Mouse (Mus musculus): ENCODE data around the gene Rbpjl. TPM values are rescaled to one million over a fixed set of nuclear protein-coding genes. Genes with fewer than 3 reads are reported as not detected.

Gene Rbpjl
- polyA plus RNA-seq (2015; fragmentation: Nextera tagmentation; extraction: Ambion mirVana) = 16.1 and 40.7 TPM in 2 replicates

DNA sequence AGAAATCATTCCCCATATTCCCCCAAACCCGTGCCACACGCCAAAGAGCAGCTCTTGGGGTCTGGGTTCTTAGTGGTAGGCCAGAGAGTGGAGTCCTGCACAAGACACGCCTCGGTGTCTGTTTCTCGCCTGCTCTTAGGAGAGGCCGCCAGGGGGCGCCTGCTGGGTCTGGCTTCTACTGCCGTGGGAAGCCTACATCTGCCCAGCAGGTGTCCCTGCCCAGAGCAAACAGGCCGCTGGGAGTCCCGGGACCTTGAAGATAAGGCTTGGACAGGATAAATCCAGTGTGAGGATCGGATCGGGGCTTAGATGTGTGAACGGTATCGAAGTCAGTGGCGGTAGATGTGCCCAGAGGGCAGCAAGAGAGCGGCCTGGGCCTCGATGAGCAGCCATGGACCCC is at the start of gene Rbpjl:
Gene Rbpjl (plus strand): TSS at position 236 of the 400 bp plus-strand sequence.
- Histone ChIP-seq H3K27me3 (replicated peaks) (peaks cover 61% of the 10 kb centered on the region), H3K4me2 (replicated peaks) (peak within 1 kb of the TSS; percentile 87), H3K27ac (no peak within 1 kb of the TSS), H3K36me3 (no peaks in the 10 kb centered on the region), H3K9ac (no peak within 1 kb of the TSS), H3K9me3 (no peaks in the 10 kb centered on the region), H3K4me1 (replicated peaks) (peaks cover 24% of the 10 kb centered on the region), H3K4me3 (replicated peaks) (peak within 1 kb of the TSS; percentile 42)
- WGBS = 4% methylated on average over 17 of the region's 17 CpGs
- peak; percentile 52 for ATAC-seq

DNA sequence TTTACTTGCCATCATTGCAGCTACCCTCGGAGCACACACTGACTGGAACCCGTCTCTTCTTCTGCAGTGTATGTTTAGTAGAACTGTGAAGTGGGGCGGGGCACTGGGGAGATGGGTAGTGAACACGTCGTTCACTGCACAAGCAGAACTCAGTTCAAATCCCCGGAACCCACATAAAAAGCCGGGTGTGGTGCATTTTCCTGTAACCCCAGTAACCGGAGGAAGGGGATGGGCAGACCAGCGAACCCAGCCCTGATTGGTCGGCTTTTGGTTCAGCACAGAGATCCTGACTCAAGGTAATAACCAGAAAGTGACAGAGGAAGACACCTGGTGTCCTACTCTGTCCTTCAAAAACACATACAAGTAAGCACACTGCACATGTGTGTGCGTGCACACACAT is 49.6 kb upstream of the Rbpjl start:
- ATAC-seq = no peak
- Histone ChIP-seq H3K4me3 (replicated peaks) (no peak overlapping the region), H3K36me3 (no peaks in the 10 kb centered on the region), H3K9me3 (no peaks in the 10 kb centered on the region), H3K27ac (no peak overlapping the region), H3K27me3 (replicated peaks) (no peaks in the 10 kb centered on the region; the same call in 1 of the 2 replicates), H3K4me2 (replicated peaks) (no peak overlapping the region), H3K4me1 (replicated peaks) (no peaks in the 10 kb centered on the region), H3K9ac (no peak overlapping the region)
- 87% methylated on average over 11 of the region's 11 CpGs for WGBS

DNA sequence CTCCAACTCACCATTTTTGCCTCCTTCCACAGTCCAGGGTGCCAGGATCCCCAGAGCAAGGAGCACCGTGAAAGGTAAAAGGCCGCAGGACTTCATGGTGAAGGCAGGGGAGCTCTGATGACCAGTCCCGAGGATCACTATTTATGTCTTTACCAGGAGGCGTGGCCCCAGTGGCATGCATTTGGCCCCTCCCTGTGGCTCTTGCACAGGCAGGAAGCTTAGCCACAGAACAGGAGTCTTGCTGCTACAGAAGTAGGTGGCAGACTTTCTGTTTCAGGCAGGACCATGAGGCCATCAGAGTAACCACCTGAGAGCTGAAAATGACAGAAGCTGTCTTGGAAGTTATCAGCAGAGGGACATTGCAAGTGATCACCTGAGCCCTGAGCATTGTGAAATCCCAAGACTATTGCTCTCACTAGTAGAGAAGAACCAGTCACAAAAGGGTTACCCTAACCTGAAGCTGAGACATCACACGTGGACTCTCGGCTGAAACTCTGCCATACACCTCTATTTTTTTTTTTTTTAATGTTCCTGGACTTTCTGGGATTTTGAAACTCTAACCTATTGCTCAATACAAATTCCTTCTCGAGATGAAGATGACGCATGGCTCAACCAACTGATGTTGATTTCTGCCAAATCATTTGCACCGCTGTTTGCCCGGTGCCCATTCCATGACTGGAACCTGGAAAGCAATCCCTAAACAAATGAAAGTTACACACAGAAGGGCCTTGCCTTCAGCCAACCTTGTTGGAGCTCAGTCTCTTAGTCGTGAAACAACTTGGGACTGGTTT is 46.6 kb upstream of the Rbpjl start:
- no peaks in the 10 kb centered on the region for H3K9me3 ChIP-seq
- no peak overlapping the region for H3K4me2 ChIP-seq (replicated peaks)
- H3K9ac ChIP-seq = no peak overlapping the region
- no peaks in the 10 kb centered on the region for H3K36me3 ChIP-seq
- WGBS = 68% methylated on average over 11 of the region's 11 CpGs
- ATAC-seq = no peak
- no peaks in the 10 kb centered on the region; the same call in 1 of the 2 replicates for H3K27me3 ChIP-seq (replicated peaks)
- no peaks in the 10 kb centered on the region for H3K4me1 ChIP-seq (replicated peaks)
- no peak overlapping the region for H3K4me3 ChIP-seq (replicated peaks)
- H3K27ac ChIP-seq = no peak overlapping the region

DNA sequence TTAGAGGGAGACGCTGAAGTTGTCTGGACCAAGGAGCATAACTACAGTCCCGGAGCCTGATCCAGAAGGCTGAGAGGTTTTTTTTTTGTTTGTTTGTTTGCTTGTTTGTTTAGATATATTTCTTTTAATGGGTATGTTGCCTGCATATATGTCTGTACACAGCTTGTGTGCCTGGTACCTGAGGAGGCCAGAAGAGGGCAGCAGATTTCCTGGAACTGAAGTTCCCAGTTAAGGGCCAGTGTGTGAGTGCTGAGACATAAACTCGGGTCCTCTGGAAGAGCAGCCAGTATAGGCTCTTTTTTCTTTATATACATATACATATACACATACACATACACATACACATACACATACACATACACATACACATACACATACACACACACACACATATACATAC is 44.6 kb upstream of the Rbpjl start:
- Histone ChIP-seq H3K36me3 (no peaks in the 10 kb centered on the region), H3K9ac (no peak overlapping the region), H3K9me3 (no peaks in the 10 kb centered on the region), H3K4me2 (replicated peaks) (no peak overlapping the region), H3K27ac (no peak overlapping the region), H3K27me3 (replicated peaks) (no peaks in the 10 kb centered on the region; the same call in 1 of the 2 replicates), H3K4me3 (replicated peaks) (no peak overlapping the region), H3K4me1 (replicated peaks) (no peaks in the 10 kb centered on the region)
- WGBS = 76% methylated on average over 3 of the region's 3 CpGs
- no peak for ATAC-seq

DNA sequence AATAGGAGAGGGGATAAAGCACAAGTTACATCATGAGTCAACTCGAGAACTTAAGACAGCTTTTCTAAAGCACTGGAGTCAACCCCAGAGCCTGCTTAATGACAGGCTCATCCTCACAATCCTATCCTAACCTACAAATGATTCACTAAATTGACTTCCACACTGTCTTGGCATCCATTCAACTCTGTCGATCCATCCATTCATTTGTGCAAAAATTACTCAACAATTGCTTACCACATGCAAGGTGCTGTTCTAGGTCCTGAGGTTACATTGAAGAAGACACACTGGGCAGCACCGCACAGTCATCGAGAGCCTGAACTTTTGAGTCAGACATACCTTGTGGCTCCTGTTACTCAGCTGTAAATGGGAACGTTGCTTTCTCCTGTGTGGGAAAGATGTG is 43.9 kb upstream of the Rbpjl start:
- H3K36me3 ChIP-seq = no peaks in the 10 kb centered on the region
- no peaks in the 10 kb centered on the region for H3K9me3 ChIP-seq
- no peak overlapping the region for H3K4me2 ChIP-seq (replicated peaks)
- WGBS = 83% methylated on average over 5 of the region's 5 CpGs
- no peaks in the 10 kb centered on the region; the same call in 1 of the 2 replicates for H3K27me3 ChIP-seq (replicated peaks)
- no peak overlapping the region for H3K9ac ChIP-seq
- no peaks in the 10 kb centered on the region for H3K4me1 ChIP-seq (replicated peaks)
- H3K4me3 ChIP-seq (replicated peaks) = no peak overlapping the region
- H3K27ac ChIP-seq = no peak overlapping the region
- ATAC-seq = no peak

DNA sequence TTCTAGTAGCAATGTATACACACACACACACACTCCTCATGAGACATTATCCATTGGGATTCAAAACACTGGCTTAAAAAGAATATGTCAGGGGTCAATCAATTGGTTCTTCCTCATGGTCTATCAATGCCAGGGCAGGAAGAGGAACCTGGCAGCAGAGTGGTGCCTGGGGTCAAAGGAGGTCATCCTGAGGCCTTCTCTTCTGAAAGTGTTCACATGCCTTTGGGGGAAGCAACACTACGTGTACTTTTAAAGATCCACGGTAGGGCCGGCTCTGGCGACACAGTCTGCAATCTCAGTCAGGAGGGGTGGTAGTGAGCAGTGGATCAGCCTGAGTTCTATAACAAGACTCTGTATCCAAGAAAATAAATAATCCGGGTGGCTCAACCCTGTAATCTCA is 43.3 kb upstream of the Rbpjl start:
- Histone ChIP-seq H3K36me3 (no peaks in the 10 kb centered on the region), H3K27me3 (replicated peaks) (no peaks in the 10 kb centered on the region; the same call in 1 of the 2 replicates), H3K4me3 (replicated peaks) (no peak overlapping the region), H3K27ac (no peak overlapping the region), H3K9me3 (no peaks in the 10 kb centered on the region), H3K9ac (no peak overlapping the region), H3K4me1 (replicated peaks) (no peaks in the 10 kb centered on the region), H3K4me2 (replicated peaks) (no peak overlapping the region)
- ATAC-seq = no peak
- 73% methylated on average over 5 of the region's 5 CpGs for WGBS

DNA sequence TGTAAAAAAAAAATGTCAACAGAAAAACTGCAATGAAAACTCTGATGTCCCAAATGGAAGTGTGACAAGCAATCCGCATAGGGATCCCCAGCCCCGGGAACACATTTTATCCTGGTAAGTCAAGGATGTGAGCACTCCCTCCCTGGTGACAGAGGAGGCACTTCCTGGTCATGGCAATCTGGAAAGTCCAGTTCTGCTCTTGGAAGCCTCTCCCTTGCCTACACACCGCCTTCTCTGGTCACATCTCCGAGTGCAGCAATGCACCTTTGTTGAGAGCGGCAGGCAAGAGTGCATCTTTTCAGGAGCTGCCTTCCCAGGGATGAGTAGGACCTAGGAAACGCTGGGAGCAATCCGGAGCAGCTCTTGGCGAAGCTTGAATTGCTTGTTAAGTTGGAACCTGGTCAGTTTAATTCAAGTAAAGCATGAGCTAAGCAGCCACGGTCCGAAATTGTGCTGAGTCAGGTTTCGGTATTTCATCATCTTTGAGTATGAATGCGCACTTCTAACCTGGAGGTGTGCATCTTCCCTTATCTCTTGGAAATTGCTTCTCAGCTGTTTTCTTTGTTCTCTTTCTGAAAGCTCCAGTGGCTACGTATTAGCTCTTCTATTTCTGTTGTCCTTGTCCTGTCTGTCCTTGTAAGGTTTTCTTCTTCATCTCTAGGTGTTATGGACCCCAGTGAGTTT is 41.8 kb upstream of the Rbpjl start:
- no peak for ATAC-seq
- no peaks in the 10 kb centered on the region for H3K27me3 ChIP-seq (replicated peaks)

DNA sequence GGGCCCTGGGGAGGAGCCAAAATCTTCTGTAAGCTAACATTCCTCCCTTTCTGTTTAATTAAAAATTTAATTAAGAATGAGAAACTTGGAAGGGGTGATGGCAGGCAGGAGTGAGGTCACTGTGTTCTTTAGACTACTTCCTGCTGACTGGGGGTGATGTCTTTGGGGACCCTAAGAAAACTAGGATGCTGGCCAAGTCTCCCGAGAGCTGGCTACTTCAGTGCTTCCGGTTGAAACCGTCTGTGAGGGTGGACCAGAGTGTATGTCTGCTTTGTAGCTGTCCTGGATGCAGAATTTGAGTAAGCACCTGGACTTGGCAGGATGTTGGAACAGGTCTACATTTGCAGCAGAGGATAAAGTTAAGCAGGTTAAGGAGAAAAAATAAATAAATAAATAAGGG is 36.0 kb upstream of the Rbpjl start:
- no peaks in the 10 kb centered on the region for H3K9me3 ChIP-seq
- H3K9ac ChIP-seq = no peak overlapping the region
- no peak overlapping the region for H3K4me3 ChIP-seq (replicated peaks)
- H3K36me3 ChIP-seq = no peaks in the 10 kb centered on the region
- H3K4me2 ChIP-seq (replicated peaks) = no peak overlapping the region
- no peak for ATAC-seq
- H3K27ac ChIP-seq = no peak overlapping the region
- H3K27me3 ChIP-seq (replicated peaks) = no peaks in the 10 kb centered on the region
- no peaks in the 10 kb centered on the region for H3K4me1 ChIP-seq (replicated peaks)
- 67% methylated on average over 3 of the region's 3 CpGs for WGBS

More for the DNA sequence above, 41.8 kb upstream of the Rbpjl start:
- H3K36me3 ChIP-seq = no peaks in the 10 kb centered on the region
- H3K4me2 ChIP-seq (replicated peaks) = no peak overlapping the region
- H3K4me1 ChIP-seq (replicated peaks) = no peaks in the 10 kb centered on the region
- no peak overlapping the region for H3K27ac ChIP-seq
- WGBS = 34% methylated on average over 13 of the region's 13 CpGs
- no peak overlapping the region for H3K9ac ChIP-seq
- H3K9me3 ChIP-seq = no peaks in the 10 kb centered on the region
- H3K4me3 ChIP-seq (replicated peaks) = no peak overlapping the region

DNA sequence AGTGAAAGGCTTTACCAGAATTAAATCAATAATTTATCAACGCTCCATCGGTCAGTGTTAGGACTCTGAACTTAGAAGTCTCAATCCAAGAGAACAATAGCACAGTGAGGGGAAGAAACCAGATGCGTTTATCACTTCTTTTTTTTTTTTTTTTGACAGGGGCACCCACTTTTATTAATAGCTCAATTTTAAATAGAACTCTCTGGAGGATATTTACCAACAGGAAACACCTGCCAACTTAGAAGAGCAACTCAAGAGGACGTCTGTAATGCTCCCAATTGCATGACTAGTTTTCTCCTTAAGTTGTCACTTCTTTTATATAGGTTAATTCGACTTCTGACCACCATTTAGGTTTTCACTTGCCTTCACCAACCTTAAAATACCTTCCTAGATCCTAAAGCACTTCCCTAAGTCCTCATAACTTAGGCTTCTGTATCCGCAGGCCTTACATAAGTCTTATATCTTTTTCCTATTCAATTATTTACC is 34.3 kb upstream of the Rbpjl start:
- no peak overlapping the region for H3K4me3 ChIP-seq (replicated peaks)
- no peak for ATAC-seq

DNA sequence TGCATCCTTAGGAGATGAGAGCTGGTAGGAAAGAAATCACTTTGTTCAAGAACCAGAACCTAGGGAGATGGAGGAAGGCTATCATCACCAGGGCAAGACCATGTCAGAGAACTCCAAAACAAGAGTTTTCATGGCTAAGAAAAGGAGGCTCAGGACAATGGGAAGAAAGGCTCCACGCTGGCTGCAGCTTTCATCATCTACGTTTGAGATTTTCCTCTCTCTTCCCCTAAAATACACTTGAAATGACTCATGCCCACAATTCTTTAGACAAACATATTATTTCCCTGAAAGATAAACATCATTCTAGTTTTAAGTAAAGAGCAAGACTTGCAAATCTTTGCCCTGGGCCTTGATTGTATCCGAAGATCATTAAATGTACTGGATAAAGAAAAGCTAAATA is 31.6 kb upstream of the Rbpjl start:
- no peaks in the 10 kb centered on the region for H3K27me3 ChIP-seq (replicated peaks)
- ATAC-seq = no peak
- no peaks in the 10 kb centered on the region for H3K36me3 ChIP-seq
- no peak overlapping the region for H3K4me3 ChIP-seq (replicated peaks)
- no peaks in the 10 kb centered on the region for H3K4me1 ChIP-seq (replicated peaks)
- no peak overlapping the region for H3K27ac ChIP-seq
- no peaks in the 10 kb centered on the region for H3K9me3 ChIP-seq
- no peak overlapping the region for H3K4me2 ChIP-seq (replicated peaks)
- H3K9ac ChIP-seq = no peak overlapping the region
- WGBS = 75% methylated on average over 3 of the region's 3 CpGs

More for the DNA sequence above, 34.3 kb upstream of the Rbpjl start:
- H3K27ac ChIP-seq = no peak overlapping the region
- H3K9ac ChIP-seq = no peak overlapping the region
- no peaks in the 10 kb centered on the region for H3K27me3 ChIP-seq (replicated peaks)
- WGBS = 75% methylated on average over 6 of the region's 6 CpGs
- H3K36me3 ChIP-seq = no peaks in the 10 kb centered on the region
- no peaks in the 10 kb centered on the region for H3K9me3 ChIP-seq
- no peak overlapping the region for H3K4me2 ChIP-seq (replicated peaks)
- H3K4me1 ChIP-seq (replicated peaks) = no peaks in the 10 kb centered on the region

DNA sequence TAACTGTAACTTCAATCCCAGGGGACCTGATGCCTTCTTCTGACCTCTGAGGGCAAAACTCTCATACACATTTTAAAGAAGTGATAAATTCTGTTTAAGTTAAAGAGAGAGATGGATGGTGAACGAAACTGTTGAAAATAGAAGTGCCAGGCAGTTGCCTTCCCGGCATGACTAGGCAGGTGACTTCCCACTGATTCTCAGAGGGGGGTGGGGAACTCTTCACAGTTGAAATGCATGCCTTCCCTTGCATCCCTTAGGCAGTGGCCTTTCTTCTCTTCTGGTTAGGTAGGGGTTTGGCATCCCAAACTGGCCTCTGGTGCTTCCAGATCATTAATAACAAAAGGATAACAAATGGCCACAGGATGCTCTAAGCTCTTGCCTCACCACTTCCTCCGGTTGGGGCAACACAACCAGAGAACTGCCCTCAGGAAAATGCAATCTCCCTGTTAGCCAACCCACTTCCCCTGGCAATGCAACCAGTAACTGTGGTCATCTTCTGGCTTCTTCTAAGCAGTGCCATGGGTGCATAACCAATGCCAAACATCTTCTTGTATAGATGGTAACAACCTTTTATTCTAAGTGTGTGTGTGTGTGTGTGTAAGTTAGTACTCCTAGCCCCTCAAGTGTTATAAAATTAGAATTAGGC is 30.4 kb upstream of the Rbpjl start:
- H3K4me1 ChIP-seq (replicated peaks) = no peaks in the 10 kb centered on the region
- 26% methylated on average over 3 of the region's 3 CpGs for WGBS
- no peak overlapping the region for H3K4me3 ChIP-seq (replicated peaks)
- ATAC-seq = no peak
- H3K9ac ChIP-seq = no peak overlapping the region
- no peaks in the 10 kb centered on the region for H3K27me3 ChIP-seq (replicated peaks)
- no peak overlapping the region for H3K27ac ChIP-seq
- no peaks in the 10 kb centered on the region for H3K36me3 ChIP-seq
- no peak overlapping the region for H3K4me2 ChIP-seq (replicated peaks)
- no peaks in the 10 kb centered on the region for H3K9me3 ChIP-seq

DNA sequence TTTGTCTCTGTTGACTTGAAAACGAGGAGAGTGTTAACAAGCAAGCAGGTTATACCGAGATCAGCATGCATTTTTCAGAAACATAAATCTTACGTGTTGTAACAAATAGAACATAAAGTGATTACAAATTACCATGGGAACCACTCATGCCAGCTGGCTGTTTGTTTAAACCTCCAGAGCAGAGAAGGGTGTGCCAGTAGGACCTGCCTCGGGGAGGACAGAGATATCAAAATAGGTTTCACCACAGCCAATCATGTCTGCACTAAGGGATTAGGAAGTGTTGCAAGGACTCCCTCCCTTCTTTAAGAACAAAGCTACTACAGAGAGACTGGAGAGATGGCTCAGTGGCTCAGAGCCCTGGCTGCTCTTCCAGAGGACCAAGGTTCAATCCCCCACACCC is 29.8 kb upstream of the Rbpjl start:
- no peaks in the 10 kb centered on the region for H3K4me1 ChIP-seq (replicated peaks)
- H3K4me3 ChIP-seq (replicated peaks) = no peak overlapping the region
- 23% methylated on average over 4 of the region's 4 CpGs for WGBS
- no peak overlapping the region for H3K4me2 ChIP-seq (replicated peaks)
- ATAC-seq = no peak
- H3K27ac ChIP-seq = no peak overlapping the region
- H3K27me3 ChIP-seq (replicated peaks) = no peaks in the 10 kb centered on the region
- H3K9me3 ChIP-seq = no peaks in the 10 kb centered on the region
- no peaks in the 10 kb centered on the region for H3K36me3 ChIP-seq
- H3K9ac ChIP-seq = no peak overlapping the region

Data from intestine, embryonic 15.5 days (tissue).